ENCODE assay signal across 12 mouse cellular contexts in genomic region chr19:15668624-15669016, GRCm38 (mm10).
DNase-seq lines count a peak whose midpoint lies in the region; ATAC-seq and TF ChIP-seq lines count a peak whose summit lies in the region.
"Had no signal": no experiment of that assay in that cellular context is flagged by ENCODE, and none has a peak within 500 bp of the region (broad histone marks: within the 10 kb centered on the region; RNA-seq: fewer than 3 reads in every experiment).

No protein-coding gene starts in this region.

- H3K36me3 ChIP-seq in forebrain, embryonic 11.5 days (ENCODE audit: control insufficient read depth, insufficient read depth, low read length) = no peaks in the 10 kb centered on the region
- H3K36me3 ChIP-seq in hindbrain, postnatal 0 days (ENCODE audit: insufficient read depth, low read length) = no peaks in the 10 kb centered on the region
- H3K36me3 ChIP-seq in neural tube, embryonic 13.5 days = no peaks in the 10 kb centered on the region
- H3K36me3 ChIP-seq: embryonic facial prominence, embryonic 13.5 days had no signal

- DNase-seq in layer of hippocampus, adult 2 months (ENCODE audit: low spot score in 2 of 2) = no peak
- no peak for DNase-seq in layer of hippocampus, adult 9-11 months
- no peak for DNase-seq in forebrain, embryonic 11.5 days (ENCODE audit: low spot score)
- no peak for DNase-seq in hindbrain, postnatal 0 days (ENCODE audit: low spot score)
- DNase-seq in ovary, adult 18-20 months (ENCODE audit: low spot score) = no peak
- no peak for DNase-seq in thymus, postnatal 14 days

- H3K27ac ChIP-seq in layer of hippocampus, adult 2 months = peak overlapping the region; percentile 81
- H3K27ac ChIP-seq in forebrain, embryonic 11.5 days (ENCODE audit: low read depth, low read length) = peak overlapping the region; percentile 54; the same call in 1 of the 2 replicates
- H3K27ac ChIP-seq in hindbrain, postnatal 0 days = peak overlapping the region; percentile 70; the same call in 1 of the 2 replicates
- peak overlapping the region; percentile 85 for H3K27ac ChIP-seq in neural tube, embryonic 13.5 days (replicated peaks)
- H3K27ac ChIP-seq: embryonic facial prominence, embryonic 13.5 days had no signal

- no peaks in the 10 kb centered on the region for H3K9me3 ChIP-seq in forebrain, embryonic 11.5 days (ENCODE audit: control insufficient read depth, low read length)
- H3K9me3 ChIP-seq in hindbrain, postnatal 0 days (ENCODE audit: low read length) = no peaks in the 10 kb centered on the region
- H3K9me3 ChIP-seq in neural tube, embryonic 13.5 days = no peaks in the 10 kb centered on the region
- H3K9me3 ChIP-seq: embryonic facial prominence, embryonic 13.5 days had no signal

- H3K4me3 ChIP-seq in layer of hippocampus, adult 2 months = no peak overlapping the region
- H3K4me3 ChIP-seq in forebrain, embryonic 11.5 days (ENCODE audit: low read depth, low read length) = no peak overlapping the region
- no peak overlapping the region for H3K4me3 ChIP-seq in hindbrain, postnatal 0 days (ENCODE audit: low read length)
- H3K4me3 ChIP-seq in neural tube, embryonic 13.5 days = no peak overlapping the region
- H3K4me3 ChIP-seq: embryonic facial prominence, embryonic 13.5 days had no signal

- no peak for TF ChIP-seq CTCF in layer of hippocampus, adult 2 months (conservative IDR thresholded peaks at IDR 0.05)
- TF ChIP-seq CTCF in hindbrain, postnatal 0 days (IDR thresholded peaks at IDR 0.05; ENCODE audit: low read depth) = no peak

- ATAC-seq in forebrain, embryonic 11.5 days (replicated peaks; ENCODE audit: low FRiP score) = peak; percentile 66
- ATAC-seq in hindbrain, postnatal 0 days = no peak
- peak; percentile 43; the same call in 1 of the 2 replicates for ATAC-seq in neural tube, embryonic 13.5 days (ENCODE audit: low read depth)
- no peak for ATAC-seq in cerebellum, adult (ENCODE audit: insufficient number of reproducible peaks, low FRiP score, low TSS enrichment)

- no peaks in the 10 kb centered on the region for H3K27me3 ChIP-seq in forebrain, embryonic 11.5 days (ENCODE audit: control insufficient read depth, insufficient read depth, low read length)
- no peaks in the 10 kb centered on the region for H3K27me3 ChIP-seq in hindbrain, postnatal 0 days (ENCODE audit: insufficient read depth, low read length)
- 0 out of 2 replicates have a peak, but pooled peaks cover 4% of the 10 kb centered on the region for H3K27me3 ChIP-seq in neural tube, embryonic 13.5 days
- H3K27me3 ChIP-seq: CH12.LX; embryonic facial prominence, embryonic 13.5 days had no signal

- peaks cover 2% of the 10 kb centered on the region; the same call in 1 of the 2 replicates for H3K4me1 ChIP-seq in forebrain, embryonic 11.5 days (replicated peaks; ENCODE audit: control insufficient read depth, insufficient read depth, low read length)
- H3K4me1 ChIP-seq in hindbrain, postnatal 0 days (ENCODE audit: insufficient read depth, low read length) = peaks cover 14% of the 10 kb centered on the region
- peaks cover 44% of the 10 kb centered on the region for H3K4me1 ChIP-seq in neural tube, embryonic 13.5 days (replicated peaks)

- H3K9ac ChIP-seq in forebrain, embryonic 11.5 days (ENCODE audit: low read length) = no peak overlapping the region
- no peak overlapping the region for H3K9ac ChIP-seq in hindbrain, postnatal 0 days (replicated peaks; ENCODE audit: low read length)
- 0 out of 2 replicates have a peak overlapping the region, but pooled peaks have one; percentile 31 for H3K9ac ChIP-seq in neural tube, embryonic 13.5 days
- H3K9ac ChIP-seq: embryonic facial prominence, embryonic 13.5 days; lung, embryonic 14.5 days had no signal

- no peak overlapping the region for H3K4me2 ChIP-seq in forebrain, embryonic 11.5 days (ENCODE audit: low read depth, low read length, severe bottlenecking)
- H3K4me2 ChIP-seq in hindbrain, postnatal 0 days (ENCODE audit: low read depth, low read length) = no peak overlapping the region
- H3K4me2 ChIP-seq in neural tube, embryonic 13.5 days = no peak overlapping the region
- H3K4me2 ChIP-seq: embryonic facial prominence, embryonic 13.5 days; heart, embryonic 11.5 days; lung, embryonic 14.5 days had no signal

Comparison
In these comparisons a context has a peak if more than half of its experiments do, and no peak if none do; other contexts are left out.
1. ATAC-seq: peak in forebrain, embryonic 11.5 days (single experiment) and neural tube, embryonic 13.5 days (single experiment); none in hindbrain, postnatal 0 days (single experiment) and cerebellum, adult (single experiment).
2. Peak in every context shown above with its lines, with median percentiles within 50 percentile points of each other: H3K27ac ChIP-seq.